Mouse (Mus musculus) adrenal gland, postnatal 4 days (tissue): ENCODE measurements around the gene Fmnl2. TPM values are rescaled to one million over a fixed set of nuclear protein-coding genes. Genes with fewer than 3 reads are reported as not detected.

ENCODE experiments used
- DNase-seq, 2 experiments: peaks; one replicate each; pipeline ENCODE4 v3.0.0; 2021 to 2022; ENCODE audit warnings: low spot score in 2 of 2, mixed read lengths in 2 of 2
- total RNA-seq, 2 experiments: library from RNA; stranded (reverse); gene quantifications; 2 replicates each; pipeline ENCODE4 v1.2.3; 2021

Fmnl2 gene
- total RNA-seq, 2 experiments from 2014 or later, result 28.4 to 33.3 TPM

DNA sequence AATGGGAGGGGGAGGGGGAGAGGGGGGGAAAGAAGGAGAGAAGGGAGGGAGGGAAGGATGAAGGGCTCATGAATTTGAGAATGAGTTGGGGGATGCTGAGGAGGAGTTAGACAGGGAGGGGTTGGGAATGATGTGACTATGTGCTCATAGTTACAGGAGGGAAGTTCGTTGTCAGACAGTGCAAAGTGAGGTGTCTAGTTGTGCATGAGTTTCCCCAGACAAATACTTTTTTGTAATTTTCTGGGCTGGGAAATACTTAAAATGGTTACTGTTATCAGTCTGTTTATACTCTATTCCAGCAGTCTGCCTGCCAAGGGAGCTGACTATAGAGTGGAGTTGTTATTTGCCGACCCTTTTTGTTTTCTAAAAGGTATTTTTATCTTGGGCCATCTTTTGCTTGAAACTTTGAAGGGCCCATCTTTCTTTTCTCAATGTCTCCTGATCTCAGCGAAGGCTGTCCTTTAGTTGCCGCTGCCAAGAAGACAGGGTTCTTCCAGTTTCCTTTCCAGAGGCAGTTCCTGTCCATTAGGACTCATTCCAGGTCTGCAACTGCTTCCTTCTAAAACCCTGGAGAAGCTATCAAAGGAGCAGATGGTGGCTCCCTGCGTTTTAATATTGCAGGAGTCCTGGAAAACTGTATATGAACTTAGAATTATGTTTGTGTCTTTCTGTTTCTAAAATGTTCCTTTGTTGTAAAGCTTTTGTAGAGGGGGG is 168.6 kb downstream of the Fmnl2 start:
- DNase-seq, result no peak

DNA sequence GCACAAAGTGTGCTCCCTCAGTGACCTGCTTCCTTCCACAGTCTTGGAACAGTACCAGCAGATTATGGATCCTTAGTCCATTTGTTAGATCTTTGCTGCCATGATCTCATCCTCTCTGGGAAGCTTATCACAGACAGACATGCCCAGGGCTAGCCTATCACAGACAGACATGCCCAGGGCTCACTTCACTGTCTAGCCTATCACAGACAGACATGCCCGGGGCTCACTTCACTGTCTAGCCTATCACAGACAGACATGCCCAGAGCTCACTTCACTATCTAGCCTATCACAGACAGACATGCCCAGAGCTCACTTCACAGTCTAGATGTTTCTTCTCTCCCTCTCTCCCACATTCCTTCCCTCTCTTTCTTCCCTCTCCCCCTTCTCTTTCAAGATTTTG is 171.2 kb downstream of the Fmnl2 start:
- DNase-seq, result no peak

DNA sequence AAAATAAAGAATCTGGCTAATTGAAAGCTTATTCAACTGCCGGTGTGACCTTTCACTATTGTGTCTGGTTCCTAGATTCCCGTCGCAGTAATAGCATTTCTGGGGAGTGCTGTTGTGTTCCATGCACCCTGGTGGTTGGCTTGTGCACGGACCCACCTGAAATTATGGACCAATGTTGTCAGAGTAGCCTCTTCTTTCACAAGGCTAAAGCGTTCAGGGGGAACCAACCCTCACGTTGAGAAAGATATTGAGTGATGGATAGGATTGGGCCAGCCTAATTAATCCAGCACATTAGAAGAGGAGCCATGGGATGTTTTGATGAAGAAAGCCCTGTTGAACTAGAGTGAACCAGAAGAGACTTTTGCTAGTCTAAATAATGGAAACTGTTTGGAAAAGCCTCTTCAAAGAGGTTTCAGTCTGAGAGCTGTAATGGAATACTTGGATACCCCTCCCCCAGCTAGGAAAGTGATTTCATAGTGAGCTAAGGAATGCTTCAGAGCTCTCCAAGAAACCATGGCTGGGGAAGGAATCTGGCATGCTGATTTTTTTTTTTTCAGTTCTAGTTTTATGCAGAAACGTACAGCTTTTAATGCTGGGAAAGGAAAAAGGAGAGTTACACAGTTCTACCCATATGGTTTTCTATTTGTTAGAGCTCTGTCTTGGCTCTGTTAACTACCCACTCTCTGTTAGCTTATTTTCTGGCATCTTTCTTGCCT is 172.2 kb downstream of the Fmnl2 start:
- no peak for DNase-seq

DNA sequence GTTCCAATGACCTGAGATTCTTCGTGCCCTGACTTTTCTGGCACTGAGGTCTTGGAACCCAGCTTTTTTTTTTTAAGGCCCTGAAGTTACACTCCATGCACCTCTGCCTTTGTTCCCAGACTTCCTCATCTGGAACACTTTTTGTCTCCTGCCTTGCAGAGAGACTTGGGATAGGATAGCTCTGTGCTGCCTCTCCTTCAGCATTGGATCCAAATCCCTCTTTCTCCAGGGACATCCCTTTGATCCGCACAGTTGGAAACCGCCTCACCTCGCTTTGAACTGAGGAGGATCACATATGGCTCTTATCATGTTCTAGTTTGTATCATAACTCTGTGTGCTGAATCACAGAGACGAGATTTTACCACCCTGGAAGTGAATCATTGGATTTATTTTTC is 172.8 kb downstream of the Fmnl2 start:
- DNase-seq, result no peak

DNA sequence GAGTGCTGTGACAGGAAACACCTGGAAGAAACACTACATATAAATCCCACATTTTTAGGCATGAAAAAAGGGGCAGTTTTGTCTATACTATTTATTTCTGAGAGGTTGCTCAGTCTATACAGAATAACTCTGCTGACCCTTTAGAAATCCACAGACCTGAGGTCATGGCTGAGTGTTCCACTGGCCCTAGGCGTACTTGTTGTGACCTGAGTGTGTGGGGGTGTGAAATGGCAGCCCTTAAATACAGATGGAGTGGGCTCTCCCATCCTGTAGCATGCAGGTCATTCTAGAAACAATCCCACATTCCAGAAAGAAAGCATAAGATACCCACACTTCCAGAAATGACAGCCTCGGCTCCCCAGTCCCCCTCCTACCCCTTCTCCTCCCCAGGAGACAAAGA is 180.6 kb downstream of the Fmnl2 start:
- no peak for DNase-seq

DNA sequence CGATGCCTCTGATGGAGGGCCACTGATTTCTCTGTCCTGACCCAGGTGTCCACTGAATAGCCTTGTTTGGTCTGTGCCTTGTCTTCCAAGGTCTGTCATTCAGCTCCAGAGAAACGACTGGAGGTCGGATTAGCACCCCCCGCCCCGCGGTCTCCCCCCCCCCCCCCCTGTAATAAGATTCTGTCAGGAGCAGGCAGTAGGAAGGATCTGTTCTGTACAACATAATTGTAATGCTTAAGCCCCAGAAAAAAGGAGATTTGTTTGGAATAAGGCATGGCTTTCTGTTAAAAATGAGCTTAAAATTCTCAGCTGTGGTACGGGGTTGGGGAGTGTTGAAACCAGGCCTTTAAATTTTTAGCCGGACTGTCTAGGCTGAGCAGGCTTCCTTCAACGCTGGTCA is 181.1 kb downstream of the Fmnl2 start:
- no peak for DNase-seq

DNA sequence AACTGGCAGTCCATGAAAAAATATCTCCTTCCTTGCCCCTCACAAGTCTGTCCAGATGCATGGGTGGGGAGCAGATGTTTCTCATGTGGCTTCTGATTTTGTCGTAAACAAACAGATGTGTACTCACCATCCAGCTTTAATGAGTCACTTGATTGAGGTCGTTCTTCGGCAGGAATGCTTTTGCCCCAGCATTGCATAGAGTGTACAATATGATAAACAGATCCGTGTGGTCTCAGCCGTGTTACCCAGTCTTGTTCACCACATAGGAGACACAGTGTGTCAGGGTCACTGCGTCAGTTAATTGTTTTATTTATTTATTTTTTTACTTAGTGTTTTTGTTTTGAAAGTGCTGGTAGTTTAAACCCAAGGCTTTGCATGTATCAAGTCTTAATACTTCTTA is 189.4 kb downstream of the Fmnl2 start:
- no peak for DNase-seq

DNA sequence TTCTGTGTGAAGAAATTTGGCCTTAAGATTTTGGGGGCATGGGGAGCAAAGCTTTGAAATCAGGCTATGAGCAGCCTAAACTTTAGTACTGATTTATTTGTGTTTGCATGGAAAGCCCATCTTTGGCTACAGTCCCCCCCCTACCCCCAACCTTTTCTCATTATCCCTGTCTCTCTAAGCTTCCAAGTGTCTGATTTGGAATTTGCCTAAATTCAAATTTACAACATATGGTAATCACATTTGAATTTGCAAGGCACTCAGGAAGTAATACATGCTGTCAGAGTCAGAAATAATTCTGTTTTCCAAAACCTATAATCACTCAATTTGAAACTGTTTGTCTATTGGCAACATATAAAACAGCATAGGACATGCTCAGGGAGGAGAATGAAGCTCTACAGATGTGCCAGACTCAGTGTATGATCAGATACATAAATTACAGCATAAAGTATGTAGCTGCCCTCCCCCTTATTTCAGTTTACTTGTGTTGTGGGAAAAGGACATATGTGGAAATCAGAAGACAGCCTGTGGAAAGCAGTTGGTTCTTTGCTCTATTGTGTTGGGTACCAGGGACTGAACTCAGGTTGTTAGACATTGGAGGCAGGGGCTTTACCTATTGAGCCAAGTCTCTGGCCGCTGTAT is 190.2 kb downstream of the Fmnl2 start:
- no peak for DNase-seq

DNA sequence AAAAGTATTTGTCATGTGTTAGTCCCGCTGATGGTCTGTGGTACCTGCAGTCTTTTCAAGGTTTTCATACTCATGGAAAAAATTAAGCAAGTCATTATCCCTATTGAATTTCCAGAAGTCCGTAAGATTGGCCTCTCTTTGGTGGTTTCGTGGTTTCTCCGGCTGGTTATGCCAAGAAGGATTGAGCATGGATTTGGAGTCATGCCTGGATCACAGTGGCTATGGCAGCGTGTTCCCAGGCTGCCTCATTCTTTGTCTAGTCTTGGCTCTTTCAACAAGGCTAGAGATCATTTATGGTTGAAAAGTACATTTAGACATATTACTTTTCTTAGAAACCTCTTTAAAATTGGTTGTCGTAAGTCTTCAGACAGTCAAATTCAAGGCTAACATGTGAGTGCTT is 192.7 kb downstream of the Fmnl2 start:
- DNase-seq, result no peak

DNA sequence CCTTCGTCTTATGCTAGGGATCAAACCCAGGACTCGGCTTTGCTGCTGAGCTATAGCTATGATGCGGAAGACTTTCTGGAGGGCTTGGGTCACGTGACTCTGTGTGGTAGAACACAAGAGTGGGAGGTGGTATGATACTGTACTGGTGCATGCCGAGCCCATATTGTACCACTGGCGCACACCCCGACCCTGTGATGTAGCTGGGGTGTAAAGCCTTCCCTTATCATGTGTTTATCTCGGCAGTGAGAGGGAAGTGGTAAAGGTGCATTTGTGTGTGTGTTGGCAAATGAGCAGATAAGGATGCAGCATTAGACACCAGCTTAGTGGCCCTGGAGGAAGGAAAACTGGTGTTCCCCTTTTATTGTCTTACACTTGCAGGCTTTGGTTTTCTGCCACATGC is 193.8 kb downstream of the Fmnl2 start:
- DNase-seq, result no peak

DNA sequence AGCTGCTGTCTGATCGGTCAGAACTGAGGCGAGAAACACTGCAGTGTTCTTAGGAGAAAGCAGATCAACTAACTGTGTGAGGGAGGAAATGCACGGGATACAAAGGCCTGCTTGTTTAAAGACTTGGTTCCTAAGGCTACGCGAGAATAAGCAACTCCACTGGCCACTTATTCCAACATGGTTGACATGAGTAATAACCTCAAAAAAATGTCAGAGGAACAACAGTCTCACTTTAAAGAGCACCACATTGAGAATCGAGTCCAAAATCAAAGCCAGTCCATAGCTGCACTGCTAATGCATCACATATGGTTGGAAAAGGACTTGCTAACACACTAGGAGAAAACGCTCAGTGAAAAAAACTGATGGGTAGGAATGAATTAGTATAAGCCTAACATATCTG is 196.1 kb downstream of the Fmnl2 start:
- no peak for DNase-seq

DNA sequence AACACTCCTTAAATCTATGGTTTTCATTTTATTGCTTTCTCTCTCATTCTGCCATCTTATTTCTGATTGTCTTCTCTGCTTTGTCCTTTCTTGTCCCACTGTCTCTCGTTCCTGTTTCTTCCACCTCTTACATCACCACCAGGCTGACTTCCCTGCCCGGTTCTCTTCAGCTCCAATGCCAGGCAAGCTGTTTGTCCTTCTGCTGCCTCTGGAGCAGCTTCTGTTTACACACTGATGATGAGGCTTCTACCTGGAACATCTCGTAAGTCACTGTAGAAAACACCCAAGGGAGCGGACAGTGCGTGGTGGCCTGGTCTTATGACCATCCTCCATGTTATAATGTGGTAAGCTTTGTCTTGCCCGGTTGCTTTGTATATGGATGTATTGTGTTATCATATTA is 198.9 kb downstream of the Fmnl2 start:
- no peak for DNase-seq

DNA sequence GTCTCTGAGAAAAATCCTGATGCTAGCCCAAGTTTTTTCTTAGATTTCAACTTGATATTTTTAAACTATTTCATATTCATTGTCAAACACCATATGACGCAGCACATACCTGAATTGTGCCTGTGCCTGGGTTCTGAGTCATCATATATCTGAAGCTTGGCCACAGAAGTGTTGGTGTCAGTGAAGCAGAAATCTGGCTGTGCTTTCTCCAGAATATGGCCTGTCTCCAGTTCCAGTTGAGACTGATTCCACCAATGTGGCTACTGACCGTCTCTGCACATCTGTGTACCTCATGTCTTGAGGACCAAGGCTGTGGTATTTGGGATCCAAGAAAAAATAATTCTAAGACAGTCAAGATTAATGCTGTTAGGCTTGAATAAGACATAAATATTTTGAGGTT is 199.6 kb downstream of the Fmnl2 start:
- no peak for DNase-seq

DNA sequence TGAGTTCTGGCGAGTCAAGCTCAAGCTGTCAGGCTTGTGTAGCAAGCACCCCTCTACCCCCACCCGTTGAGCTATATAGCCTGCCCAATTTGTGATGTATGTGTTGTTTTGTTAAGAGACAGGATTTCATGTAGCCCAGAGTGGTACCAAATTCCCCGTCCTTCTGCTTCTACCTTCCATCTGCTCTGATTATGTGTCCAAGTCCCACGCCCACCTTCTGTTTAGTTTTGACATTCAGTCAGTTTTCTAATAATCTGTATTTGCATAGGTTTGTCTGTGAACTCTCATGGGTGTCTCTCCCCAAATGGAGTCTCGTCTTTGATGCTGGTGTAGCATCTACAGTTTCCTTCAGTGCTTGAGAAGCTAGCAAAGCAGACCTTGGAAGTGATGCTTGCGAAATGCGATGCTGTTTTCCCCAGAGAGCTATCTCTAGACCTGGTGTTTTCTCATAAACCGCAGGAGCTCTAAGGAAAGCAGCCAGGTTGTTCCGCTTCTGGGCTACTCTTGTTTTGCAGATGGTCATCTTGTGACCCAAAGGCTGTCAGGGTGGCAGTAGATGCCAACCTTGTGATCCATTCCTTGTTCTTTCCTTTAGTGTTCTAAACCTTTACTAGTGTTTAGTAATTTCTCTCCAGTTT is 203.8 kb downstream of the Fmnl2 start:
- no peak for DNase-seq

DNA sequence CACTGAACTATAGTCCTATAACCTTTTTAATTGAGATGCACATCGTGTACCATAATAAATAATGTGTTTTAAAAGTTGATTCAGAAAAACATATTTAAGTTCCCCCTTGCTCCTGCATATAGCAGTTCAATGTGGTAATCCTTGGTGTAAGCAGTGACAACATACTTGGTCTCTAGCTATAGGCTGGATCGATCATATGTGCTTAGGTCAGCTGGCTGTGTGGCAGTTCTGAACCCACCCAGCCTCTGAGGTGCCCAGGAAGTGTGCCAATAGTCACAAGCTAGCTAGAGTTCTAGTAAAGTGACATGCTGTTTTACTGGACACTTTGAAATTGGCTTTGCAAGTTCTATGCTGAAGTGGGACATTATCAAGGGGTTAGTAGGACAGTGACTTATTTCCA is 209.3 kb downstream of the Fmnl2 start:
- no peak for DNase-seq

DNA sequence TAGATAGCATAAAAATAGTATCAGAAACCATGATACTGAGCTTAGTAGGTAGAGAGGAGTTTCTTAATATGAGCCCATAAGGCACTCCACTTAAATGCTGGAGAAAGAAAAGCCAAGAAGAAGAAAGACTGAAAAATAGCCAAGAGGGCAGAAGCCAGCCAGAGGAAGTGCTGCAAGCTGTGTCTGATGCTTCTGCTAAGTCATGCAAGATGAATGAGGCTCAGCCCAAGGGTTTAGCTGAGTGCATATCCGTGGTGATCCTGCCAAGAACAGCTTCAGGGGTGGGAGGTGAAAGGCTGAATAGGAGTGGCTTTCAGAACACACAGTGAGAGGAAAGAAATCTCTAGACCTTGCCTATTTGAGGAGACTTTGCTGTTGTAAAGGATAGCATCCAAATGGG is 212.9 kb downstream of the Fmnl2 start:
- no peak for DNase-seq

DNA sequence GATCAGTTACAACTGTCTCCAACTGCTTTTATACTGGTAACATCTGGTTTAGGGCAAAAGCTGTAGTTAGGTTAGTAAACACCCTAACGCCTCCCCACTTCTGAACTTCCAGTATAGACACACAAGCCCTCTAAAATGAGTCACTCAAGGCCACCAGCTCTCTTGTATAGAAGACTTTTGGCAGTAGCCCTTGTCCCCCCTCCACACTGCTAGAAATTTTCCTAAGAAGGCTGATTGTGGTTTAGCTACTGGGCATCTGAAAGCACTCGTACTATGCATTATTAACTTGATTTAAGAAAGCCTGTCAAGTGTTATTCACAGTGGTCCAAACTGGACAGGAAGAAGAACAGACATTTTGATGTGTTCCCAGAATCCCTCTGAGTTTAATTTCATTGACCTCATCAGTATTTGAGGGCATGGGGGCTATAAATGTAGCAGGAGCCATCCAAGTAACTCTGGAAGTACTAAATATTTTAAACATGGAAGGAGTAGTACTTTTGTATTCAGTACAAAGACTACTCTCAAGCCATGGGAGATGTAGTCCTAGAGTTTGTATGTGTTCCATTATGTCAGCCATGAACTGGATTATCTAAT is 222.1 kb downstream of the Fmnl2 start:
- DNase-seq, result no peak

DNA sequence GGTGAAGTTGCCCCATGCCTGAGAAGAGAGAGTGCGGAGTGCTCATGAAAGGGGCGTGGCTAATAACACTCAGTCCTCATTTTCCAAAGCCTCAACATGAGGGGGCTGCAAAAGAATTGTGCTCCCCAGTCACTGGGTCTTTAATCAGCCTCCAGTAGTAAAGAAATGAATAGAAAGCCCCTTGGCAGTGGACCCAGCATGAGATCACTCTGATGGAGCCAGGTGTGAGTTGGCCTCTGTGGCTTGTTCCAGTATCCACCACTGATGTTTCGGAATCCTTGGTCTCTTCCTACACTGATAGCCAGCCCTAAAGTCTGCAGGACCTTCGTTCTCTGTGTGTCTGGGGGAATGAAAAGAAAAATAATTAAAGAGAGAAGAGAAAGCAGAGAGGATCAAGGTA is 224.4 kb downstream of the Fmnl2 start:
- DNase-seq, result no peak

DNA sequence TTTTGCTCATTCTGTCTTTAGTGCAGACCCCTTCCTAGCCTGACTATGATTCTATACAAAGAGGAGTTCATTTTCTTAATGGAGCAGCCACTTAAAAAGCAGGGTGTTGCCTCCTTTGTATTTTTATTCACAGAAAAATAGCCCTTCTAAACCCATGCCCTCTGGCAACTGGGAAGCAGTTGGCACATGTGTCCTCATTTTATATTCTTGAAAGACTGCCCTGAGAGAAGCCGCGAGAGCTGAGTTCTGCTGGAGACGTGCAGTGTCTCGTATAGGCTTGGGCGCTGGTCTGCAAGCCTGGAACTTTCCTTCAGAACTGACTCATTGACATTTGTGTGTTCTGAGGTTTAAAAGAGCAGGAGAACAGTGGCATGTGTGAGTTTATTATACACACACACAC is 224.8 kb downstream of the Fmnl2 start:
- no peak for DNase-seq

DNA sequence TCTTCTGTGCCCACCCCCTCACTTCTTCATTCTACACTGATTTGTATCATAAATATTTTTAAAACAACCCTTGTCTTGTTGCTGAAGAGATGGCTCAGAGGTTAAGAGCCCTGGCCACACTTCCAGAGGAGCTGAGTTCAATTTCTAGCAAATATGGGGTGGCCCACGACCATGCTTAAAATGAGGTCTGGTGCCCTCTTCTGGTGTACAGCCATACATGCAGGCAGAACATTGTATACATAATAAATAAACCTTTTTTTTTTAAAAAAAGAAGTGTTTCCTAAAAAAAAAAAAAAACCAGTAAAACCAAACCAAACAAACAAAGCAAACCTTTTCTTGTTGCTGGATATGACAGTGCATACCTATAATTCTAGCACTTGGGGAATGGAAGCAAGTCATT is 225.6 kb downstream of the Fmnl2 start:
- DNase-seq, result no peak

DNA sequence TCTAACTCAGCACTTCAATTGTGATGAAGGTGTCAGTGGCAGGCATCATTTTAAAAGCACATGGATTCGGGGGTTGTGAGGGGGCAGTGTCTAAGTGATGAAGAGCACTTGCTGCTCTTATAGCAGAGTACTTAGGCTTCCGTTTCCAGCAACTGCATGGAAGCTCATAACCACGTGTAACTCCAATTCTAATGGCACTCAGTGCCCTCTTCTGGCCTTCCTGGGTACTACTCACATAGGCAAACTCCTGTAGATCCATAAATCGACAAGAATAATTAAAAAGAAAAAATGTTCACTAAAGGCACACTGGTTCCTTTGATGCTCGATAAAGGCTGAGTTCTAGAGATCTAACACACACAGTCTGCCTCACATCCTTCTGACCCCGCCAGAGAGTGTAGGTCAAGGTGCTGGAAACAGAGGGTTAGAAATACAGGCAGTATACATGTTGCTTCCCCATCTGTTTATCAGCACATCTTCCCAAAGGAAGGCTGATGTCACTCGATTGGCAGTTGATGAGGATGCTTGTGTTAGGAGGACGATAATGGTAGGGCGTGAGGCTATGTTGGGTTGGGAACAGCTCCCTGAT is 228.1 kb downstream of the Fmnl2 start:
- DNase-seq, result peak in 1 of 2 experiments; percentile 22
